Mouse (Mus musculus): ENCODE results near the gene Ocel1. TPM values are rescaled to one million over a fixed set of nuclear protein-coding genes. Genes with fewer than 3 reads are reported as not detected.

Ocel1 gene
- polyA plus RNA-seq, 1 experiment, result 10.1 TPM

DNA sequence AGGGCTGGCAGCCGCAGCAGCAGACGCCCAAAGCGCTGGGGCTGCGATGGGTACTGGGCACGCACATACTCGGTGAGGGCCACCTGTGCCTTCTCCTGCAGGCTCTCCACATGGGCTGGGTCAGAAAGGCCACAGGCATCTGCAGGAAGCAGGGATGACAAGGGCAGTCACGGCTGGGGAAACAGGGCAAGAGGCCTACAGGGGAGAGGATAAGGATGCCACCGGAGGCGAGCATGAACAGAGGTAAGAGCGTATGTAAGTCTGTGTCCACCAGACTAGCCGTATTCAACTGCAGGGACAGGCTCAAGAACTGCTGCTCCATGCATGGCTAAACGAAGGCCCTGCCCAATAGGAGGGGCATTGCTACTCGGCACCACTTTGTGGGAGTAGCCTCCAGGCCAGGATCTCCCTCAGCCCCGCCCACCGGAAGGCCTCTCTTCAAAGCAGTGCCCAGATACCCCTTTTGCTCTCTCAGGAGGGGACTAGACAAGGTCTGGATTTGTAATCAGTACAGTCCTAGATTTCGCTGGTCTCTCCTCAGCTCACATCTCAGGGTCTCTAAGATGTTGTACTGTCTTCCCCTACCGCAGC, 3.6 kb downstream of the Ocel1 start:
- WGBS, result 79% methylated on average over 17 of the region's 17 CpGs
- Histone ChIP-seq H3K4me1 (ENCODE audit: control insufficient read depth, insufficient read depth, low read length) (peaks cover 1% of the 10 kb centered on the region), H3K27ac (ENCODE audit: control insufficient read depth, insufficient read depth, low read depth, low read length, poor library complexity) (no peak overlapping the region), H3K4me3 (replicated peaks; ENCODE audit: control insufficient read depth, low read depth, low read length) (no peak overlapping the region)
- TF ChIP-seq POLR2A (IDR thresholded peaks at IDR 0.05; ENCODE audit: borderline replicate concordance, control insufficient read depth, low read depth, low read length) (no peak), CTCF (IDR thresholded peaks at IDR 0.05; ENCODE audit: control insufficient read depth, insufficient read depth, low read length) (no peak)

DNA sequence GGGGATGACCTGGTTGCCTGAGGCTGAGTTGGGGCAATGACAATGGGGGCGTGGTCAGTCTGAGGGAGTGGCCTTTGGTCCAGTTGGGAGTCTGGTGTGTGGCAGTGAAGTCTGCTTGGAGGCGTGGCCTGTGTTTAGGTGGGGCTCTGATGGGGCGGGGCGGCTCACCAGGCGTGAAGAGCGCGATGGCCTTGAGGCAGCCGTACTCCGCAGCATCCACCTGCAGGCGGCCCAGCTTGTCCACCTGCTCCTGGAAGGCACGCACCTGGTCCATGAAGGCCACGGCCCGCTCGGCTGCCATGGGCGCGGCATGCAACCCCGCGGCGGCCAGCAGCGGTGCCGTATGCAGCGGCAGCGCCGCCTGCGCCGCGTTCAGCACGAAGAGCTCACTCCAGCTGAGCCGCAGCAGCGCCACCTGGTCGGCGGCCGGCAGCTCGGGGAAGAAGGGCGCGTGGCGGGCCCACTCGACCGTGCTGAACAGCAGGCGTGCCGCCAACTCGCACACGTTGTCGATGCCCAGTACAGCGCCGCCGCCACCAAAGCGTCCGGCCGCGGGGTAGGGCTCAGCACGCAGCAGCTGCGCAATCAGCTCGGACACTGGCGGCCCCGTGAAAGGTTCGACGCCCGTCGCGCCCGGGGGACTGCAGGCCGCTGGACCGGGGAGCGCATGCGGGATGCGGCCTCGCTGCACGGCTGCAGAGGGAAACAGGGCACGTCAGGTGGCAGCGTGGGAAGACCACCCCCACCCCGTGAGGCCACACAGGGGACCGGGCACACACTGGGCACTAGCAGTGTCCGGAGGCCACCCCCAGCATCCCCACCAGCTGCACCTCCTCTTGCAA, 4.7 kb downstream of the Ocel1 start:
- Histone ChIP-seq H3K27ac (ENCODE audit: control insufficient read depth, insufficient read depth, low read depth, low read length, poor library complexity) (no peak overlapping the region; the same call in 1 of the 2 replicates), H3K4me3 (replicated peaks; ENCODE audit: control insufficient read depth, low read depth, low read length) (no peak overlapping the region), H3K4me1 (ENCODE audit: control insufficient read depth, insufficient read depth, low read length) (peaks cover 1% of the 10 kb centered on the region)
- 34% methylated on average over 74 of the region's 74 CpGs for WGBS
- TF ChIP-seq CTCF (IDR thresholded peaks at IDR 0.05; ENCODE audit: control insufficient read depth, insufficient read depth, low read length) (peak; percentile 7; the same call in 1 of the 2 replicates), POLR2A (IDR thresholded peaks at IDR 0.05; ENCODE audit: borderline replicate concordance, control insufficient read depth, low read depth, low read length) (no peak)

DNA sequence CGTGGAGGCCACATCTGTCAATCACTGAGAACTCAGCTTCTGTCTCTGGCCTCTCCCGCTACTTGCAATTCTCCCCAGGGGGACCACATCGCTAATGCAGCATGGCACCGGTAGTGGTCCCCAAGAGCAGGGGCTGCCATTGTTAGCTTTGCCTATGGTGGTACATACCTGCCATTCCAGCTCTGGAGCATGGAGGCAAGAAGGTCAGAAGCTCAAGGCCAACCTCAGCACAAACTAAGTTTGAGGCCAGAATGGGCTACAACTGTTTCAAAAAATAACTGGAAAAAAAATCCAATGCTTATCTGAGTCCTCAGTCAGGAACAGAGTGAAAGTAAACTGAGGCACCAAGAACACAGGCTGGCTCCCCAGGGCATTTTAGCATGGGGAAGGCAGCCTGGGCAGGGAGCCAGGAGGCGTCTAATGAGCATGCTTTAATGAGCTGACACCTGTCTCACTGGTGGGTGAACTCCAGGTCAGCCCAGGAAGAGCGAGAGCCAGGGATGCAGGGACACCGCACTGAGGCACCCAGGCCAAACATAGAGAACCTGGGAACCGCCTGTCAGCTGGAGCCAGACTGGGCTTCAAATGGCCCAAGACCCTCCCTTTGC, 5.4 kb downstream of the Ocel1 start:
- no peak overlapping the region for H3K27ac ChIP-seq (ENCODE audit: control insufficient read depth, insufficient read depth, low read depth, low read length, poor library complexity)
- WGBS, result 67% methylated on average over 8 of the region's 8 CpGs
- peaks cover 1% of the 10 kb centered on the region for H3K4me1 ChIP-seq (ENCODE audit: control insufficient read depth, insufficient read depth, low read length)
- no peak for TF ChIP-seq CTCF (IDR thresholded peaks at IDR 0.05; ENCODE audit: control insufficient read depth, insufficient read depth, low read length)
- TF ChIP-seq POLR2A (IDR thresholded peaks at IDR 0.05; ENCODE audit: borderline replicate concordance, control insufficient read depth, low read depth, low read length), result no peak
- H3K4me3 ChIP-seq (replicated peaks; ENCODE audit: control insufficient read depth, low read depth, low read length), result no peak overlapping the region

DNA sequence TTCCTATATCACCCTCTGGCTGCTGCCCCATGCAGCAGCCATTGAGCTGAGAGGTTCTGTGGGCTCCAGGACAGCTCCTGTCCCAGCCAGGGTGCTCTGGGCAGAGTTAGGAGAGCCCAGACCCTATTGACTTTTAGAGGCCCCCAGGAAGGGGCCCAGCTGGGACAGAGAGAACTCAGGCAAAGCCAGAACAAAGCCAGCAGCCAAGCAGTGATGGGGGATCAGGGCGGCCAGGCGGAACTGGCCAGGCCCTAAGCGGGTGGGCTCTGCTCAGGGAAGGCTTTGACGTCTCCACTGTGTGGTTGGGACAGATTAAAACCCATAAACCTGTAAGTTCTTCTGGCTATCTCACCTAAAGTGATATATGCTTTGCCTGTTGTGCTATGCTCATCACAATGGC, 7.9 kb downstream of the Ocel1 start:
- TF ChIP-seq CTCF (IDR thresholded peaks at IDR 0.05; ENCODE audit: control insufficient read depth, insufficient read depth, low read length), result no peak
- no peak for TF ChIP-seq POLR2A (IDR thresholded peaks at IDR 0.05; ENCODE audit: borderline replicate concordance, control insufficient read depth, low read depth, low read length)
- Histone ChIP-seq H3K4me3 (replicated peaks; ENCODE audit: control insufficient read depth, low read depth, low read length) (no peak overlapping the region), H3K4me1 (ENCODE audit: control insufficient read depth, insufficient read depth, low read length) (peaks cover 1% of the 10 kb centered on the region), H3K27ac (ENCODE audit: control insufficient read depth, insufficient read depth, low read depth, low read length, poor library complexity) (no peak overlapping the region)
- 70% methylated on average over 4 of the region's 4 CpGs for WGBS

DNA sequence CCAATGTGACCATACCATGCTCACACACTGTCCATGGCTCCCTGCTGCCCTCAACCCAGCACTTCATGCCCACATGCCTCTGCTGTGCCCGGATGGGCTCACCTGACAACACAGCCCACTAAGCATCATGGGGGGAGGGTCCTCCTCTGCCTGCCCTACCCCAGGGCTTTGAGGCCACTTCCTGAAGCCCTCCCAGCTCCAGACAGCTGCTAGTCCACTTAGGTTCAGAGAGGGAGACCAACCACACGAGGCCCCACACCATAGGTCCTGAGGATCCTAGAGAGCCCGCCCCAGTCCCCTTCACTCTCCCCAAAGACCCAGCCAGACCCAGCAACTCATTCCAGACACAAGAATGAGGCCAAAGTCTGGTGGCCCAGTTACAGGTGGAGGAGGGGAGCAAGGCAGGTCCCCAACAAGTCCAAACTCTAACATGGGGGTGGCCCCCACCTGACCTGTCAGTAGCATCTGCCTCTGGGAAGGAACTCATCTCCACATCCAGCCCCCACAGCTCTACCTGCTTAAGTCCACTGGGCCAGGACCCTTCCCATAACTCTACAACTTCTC, 8.5 kb downstream of the Ocel1 start:
- Histone ChIP-seq H3K27ac (ENCODE audit: control insufficient read depth, insufficient read depth, low read depth, low read length, poor library complexity) (no peak overlapping the region), H3K4me1 (ENCODE audit: control insufficient read depth, insufficient read depth, low read length) (peaks cover 1% of the 10 kb centered on the region), H3K4me3 (replicated peaks; ENCODE audit: control insufficient read depth, low read depth, low read length) (no peak overlapping the region)
- WGBS, result 81% methylated on average over 3 of the region's 3 CpGs
- TF ChIP-seq POLR2A (IDR thresholded peaks at IDR 0.05; ENCODE audit: borderline replicate concordance, control insufficient read depth, low read depth, low read length) (no peak), CTCF (IDR thresholded peaks at IDR 0.05; ENCODE audit: control insufficient read depth, insufficient read depth, low read length) (no peak)

DNA sequence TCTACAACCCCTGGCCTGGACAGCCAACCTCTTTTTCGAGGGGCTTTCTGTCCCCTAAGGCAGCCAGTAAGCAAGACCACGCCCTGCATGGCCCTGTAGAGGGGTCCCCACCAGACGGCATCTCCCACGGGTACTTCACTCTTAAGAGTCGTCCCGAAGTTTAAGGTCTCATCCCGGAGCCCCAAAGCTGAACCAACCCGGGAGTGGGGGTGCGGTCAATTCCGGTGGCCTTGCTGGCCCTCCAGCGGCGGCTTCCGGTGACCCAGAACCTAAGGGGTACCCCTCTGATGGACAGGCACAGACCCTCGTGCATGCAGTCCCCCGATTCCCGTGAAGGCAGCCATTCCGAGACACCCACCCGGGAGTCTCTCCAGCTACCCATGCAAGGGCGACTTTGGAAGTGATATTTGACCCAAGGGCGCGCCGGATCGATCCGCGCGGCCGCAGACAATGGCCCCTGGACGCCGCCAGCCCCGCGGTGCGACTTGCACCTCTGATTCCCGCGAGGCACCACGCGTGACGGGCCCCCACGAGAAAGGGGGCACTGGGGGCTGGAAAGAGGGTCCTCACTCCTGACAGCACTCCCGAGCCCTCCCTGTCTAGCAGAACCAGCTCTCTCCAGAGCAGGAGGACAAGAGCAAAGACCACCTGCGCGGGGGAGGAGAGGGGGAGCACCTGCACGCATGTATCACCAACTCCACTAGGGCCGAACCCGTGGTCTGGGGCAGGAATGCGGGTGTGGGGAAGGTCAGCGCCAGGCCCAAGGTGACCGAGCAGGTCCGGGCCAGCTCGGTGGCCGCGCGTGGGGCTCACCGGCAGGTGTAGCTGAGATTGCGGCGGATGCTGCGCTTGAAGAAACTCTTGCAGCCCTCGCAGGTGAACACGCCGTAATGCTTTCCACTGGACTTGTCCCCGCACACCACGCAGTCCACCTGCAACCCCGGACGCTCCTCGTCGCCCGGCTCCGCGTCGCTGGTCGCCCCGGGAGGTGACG, 9.4 kb downstream of the Ocel1 start:
- Histone ChIP-seq H3K4me1 (ENCODE audit: control insufficient read depth, insufficient read depth, low read length) (peaks cover 1% of the 10 kb centered on the region), H3K4me3 (replicated peaks; ENCODE audit: control insufficient read depth, low read depth, low read length) (peak overlapping the region; percentile 43), H3K27ac (ENCODE audit: control insufficient read depth, insufficient read depth, low read depth, low read length, poor library complexity) (peak overlapping the region; percentile 3; the same call in 1 of the 2 replicates)
- TF ChIP-seq CTCF (IDR thresholded peaks at IDR 0.05; ENCODE audit: control insufficient read depth, insufficient read depth, low read length), result no peak
- no peak; the same call in 1 of the 2 replicates for TF ChIP-seq POLR2A (IDR thresholded peaks at IDR 0.05; ENCODE audit: borderline replicate concordance, control insufficient read depth, low read depth, low read length)
- 9% methylated on average over 72 of the region's 72 CpGs for WGBS

DNA sequence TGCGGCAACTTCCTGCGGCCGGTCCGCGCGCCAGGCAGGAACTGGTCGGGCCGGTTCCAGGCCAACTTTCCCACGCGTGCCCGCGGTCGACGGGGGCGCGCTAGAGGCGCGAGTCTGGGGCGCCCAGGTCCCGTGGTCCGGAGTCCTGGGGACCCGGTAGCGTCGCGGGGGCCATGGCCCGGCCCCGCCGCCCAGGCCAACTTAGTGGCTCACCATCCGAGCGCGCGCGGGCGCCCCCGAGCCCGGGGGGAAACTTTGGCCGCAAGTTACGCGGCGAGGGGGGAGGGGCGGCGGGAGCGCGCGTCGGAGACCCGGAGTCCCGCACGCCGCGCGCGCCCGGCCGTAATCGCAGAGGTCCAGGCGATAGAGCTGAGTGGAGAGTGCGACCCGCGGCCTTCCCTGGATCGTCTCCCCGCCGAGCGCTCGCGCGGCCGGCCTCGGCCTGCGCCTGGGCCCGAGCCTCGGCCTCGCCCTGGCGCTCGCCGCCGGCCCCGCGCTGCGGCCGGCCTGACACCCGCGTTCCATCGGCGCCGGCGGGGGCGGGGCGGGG, 10.4 kb downstream of the Ocel1 start, which contains the start of gene Nr2f6:
TSS of gene Nr2f6 (minus strand) at position 540 of the 550 bp plus-strand sequence.
- WGBS, result 1% methylated on average over 87 of the region's 89 CpGs
- Histone ChIP-seq H3K4me1 (ENCODE audit: control insufficient read depth, insufficient read depth, low read length) (no peaks in the 10 kb centered on the region; the same call in 1 of the 2 replicates), H3K4me3 (replicated peaks; ENCODE audit: control insufficient read depth, low read depth, low read length) (peak within 1 kb of the TSS; percentile 67), H3K27ac (ENCODE audit: control insufficient read depth, insufficient read depth, low read depth, low read length, poor library complexity) (peak within 1 kb of the TSS; percentile 65)
- no peak for TF ChIP-seq CTCF (IDR thresholded peaks at IDR 0.05; ENCODE audit: control insufficient read depth, insufficient read depth, low read length)
- no peak for TF ChIP-seq POLR2A (IDR thresholded peaks at IDR 0.05; ENCODE audit: borderline replicate concordance, control insufficient read depth, low read depth, low read length)

All from bone marrow, adult 2 months (tissue).